ENCODE assay signal across 1 mouse cellular context in genomic region chr7:66079364-66080230, GRCm38 (mm10).
TF ChIP-seq lines count a peak whose summit lies in the region.

TSS of gene Selenos (plus strand) at chr7:66079649.

TF ChIP-seq in CH12.LX, 34 proteins besides CTCF, POLR2A, EP300 and RAD21 (continued from another document):
- TF ChIP-seq NRF1 (IDR thresholded peaks at IDR 0.05; ENCODE audit: low read depth, low read length), result peak; percentile 43; the same call in 1 of the 2 replicates
- peak; percentile 91 for TF ChIP-seq POLR2AphosphoS2 (IDR thresholded peaks at IDR 0.05; ENCODE audit: low read depth, low read length)
- TF ChIP-seq USF1 (IDR thresholded peaks at IDR 0.05; ENCODE audit: low read depth, low read length), result peak; percentile 66
- TF ChIP-seq JUN (IDR thresholded peaks at IDR 0.05; ENCODE audit: insufficient read depth, low read depth, low read length), result no peak
- no peak for TF ChIP-seq E2F4 (IDR thresholded peaks at IDR 0.05; ENCODE audit: insufficient replicate concordance, low read depth, low read length)
- TF ChIP-seq HCFC1 (IDR thresholded peaks at IDR 0.05; ENCODE audit: low read depth, low read length), result peak; percentile 77
- TF ChIP-seq ELF1 (IDR thresholded peaks at IDR 0.05; ENCODE audit: low read depth, low read length), result peak; percentile 96
- peak; percentile 6; the same call in 1 of the 2 replicates for TF ChIP-seq ZNF384 (IDR thresholded peaks at IDR 0.05; ENCODE audit: low read depth, low read length)
- TF ChIP-seq MAX (IDR thresholded peaks at IDR 0.05; ENCODE audit: low read length), result peak; percentile 94
- 0 out of 2 replicates have a peak, but pooled peaks have one; percentile 65 for TF ChIP-seq UBTF (IDR thresholded peaks at IDR 0.05; ENCODE audit: low read depth, low read length)
- peak; percentile 92 for TF ChIP-seq TCF12 (IDR thresholded peaks at IDR 0.05; ENCODE audit: low read depth, low read length)
- TF ChIP-seq RCOR1 (conservative IDR thresholded peaks at IDR 0.05; ENCODE audit: low read depth, low read length), result no peak
- peak; percentile 76 for TF ChIP-seq CHD2 (IDR thresholded peaks at IDR 0.05; ENCODE audit: low read length)
- peak; percentile 97 for TF ChIP-seq ZMIZ1 (IDR thresholded peaks at IDR 0.05; ENCODE audit: low read depth, low read length)
- TF ChIP-seq ZKSCAN1 (IDR thresholded peaks at IDR 0.05; ENCODE audit: borderline replicate concordance, low read depth, low read length), result no peak
- TF ChIP-seq MEF2A (IDR thresholded peaks at IDR 0.05; ENCODE audit: borderline replicate concordance, low read depth, low read length), result no peak; the same call in 1 of the 2 replicates
- TF ChIP-seq IRF4 (IDR thresholded peaks at IDR 0.05; ENCODE audit: low read depth, low read length), result no peak; the same call in 1 of the 2 replicates
- TF ChIP-seq MXI1 (IDR thresholded peaks at IDR 0.05; ENCODE audit: low read depth, low read length), result peak; percentile 94
- no peak for TF ChIP-seq GABPA (IDR thresholded peaks at IDR 0.05; ENCODE audit: insufficient replicate concordance, low read depth, low read length)
- TF ChIP-seq ZC3H11A (IDR thresholded peaks at IDR 0.05; ENCODE audit: low read depth, low read length), result no peak
- no peak for TF ChIP-seq JUND (conservative IDR thresholded peaks at IDR 0.05; ENCODE audit: low read depth, low read length)
- TF ChIP-seq SIN3A (IDR thresholded peaks at IDR 0.05; ENCODE audit: low read length), result peak; percentile 93
TF ChIP-seq in CH12.LX: peak in this region for 18.
